In the genomic region with DNA sequence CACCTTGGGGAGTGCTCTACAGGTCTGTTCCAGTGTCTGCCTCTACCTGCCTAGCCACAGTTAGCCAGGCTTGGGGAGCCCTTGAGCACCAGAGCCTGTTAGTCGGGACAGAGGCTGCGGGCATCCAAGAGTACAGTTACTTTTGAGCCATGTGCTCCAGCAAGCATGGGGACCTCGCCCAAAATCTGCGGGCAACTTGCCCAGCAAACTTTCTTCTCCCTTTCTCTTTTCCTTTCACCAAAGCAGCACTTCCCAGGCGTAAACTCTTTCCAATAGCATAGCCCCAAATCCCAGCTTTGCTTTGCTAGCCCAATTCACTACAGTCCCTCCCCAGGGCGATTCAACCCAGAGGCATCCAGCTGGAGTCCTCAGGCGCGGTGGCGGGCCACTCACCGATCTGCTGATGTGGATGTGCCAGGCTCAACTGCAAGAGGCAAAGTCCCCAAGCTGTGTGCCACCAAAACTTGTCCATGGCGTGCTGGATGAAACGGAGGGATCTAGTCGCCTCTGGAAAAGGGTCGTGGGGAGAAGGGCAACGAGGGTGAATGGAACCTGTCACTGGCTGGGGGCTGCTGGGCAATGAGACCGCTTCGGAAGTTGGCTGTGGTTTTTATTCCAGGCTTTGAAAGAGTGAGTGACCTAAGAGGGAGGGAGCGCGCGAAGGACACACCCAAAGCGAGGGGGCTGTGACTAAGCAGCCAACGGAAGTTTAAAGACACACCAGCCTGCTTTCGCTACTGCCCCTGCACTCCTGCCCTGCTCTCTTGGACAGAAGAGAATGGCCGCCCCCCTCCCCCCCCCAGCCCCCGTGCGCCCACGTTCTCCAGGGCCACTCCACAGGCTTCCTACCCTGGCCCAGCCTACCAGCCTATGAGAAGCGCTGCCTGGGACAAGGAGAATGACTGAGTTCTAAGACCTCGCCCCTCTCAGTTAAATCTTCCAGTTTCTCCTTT, we compare ENCODE assay signal across 8 mouse cellular contexts. TPM values are rescaled to one million over a fixed set of nuclear protein-coding genes. Genes with fewer than 3 reads are reported as not detected.
DNase-seq lines count a peak whose midpoint lies in the region; ATAC-seq and TF ChIP-seq lines count a peak whose summit lies in the region.

Gene Cd44 (minus strand): TSS at position 791 of the 953 bp plus-strand sequence.

- no peaks in the 10 kb centered on the region for H3K36me3 ChIP-seq in erythroblast, embryonic 14.5 days (ENCODE audit: control insufficient read depth)
- H3K36me3 ChIP-seq in heart, postnatal 0 days (replicated peaks; ENCODE audit: control insufficient read depth, insufficient read depth, low read length) = no peaks in the 10 kb centered on the region
- peaks cover 23% of the 10 kb centered on the region for H3K36me3 ChIP-seq in megakaryocyte, embryonic 14.5 days (replicated peaks; ENCODE audit: low read length)

- no peak for TF ChIP-seq EP300 in heart, postnatal 0 days (IDR thresholded peaks at IDR 0.05; ENCODE audit: low read depth)

- peak within 1 kb of the TSS; percentile 80 for H3K4me3 ChIP-seq in erythroblast, embryonic 14.5 days (replicated peaks)
- peak within 1 kb of the TSS; percentile 62 for H3K4me3 ChIP-seq in heart, postnatal 0 days (ENCODE audit: low read depth, low read length)
- peak within 1 kb of the TSS; percentile 99 for H3K4me3 ChIP-seq in megakaryocyte, embryonic 14.5 days (replicated peaks)

- peak within 1 kb of the TSS; percentile 67 for H3K27ac ChIP-seq in heart, postnatal 0 days (ENCODE audit: low read depth)

- H3K9me3 ChIP-seq in erythroblast, embryonic 14.5 days (ENCODE audit: control insufficient read depth, low read length) = no peaks in the 10 kb centered on the region
- H3K9me3 ChIP-seq in heart, postnatal 0 days (replicated peaks; ENCODE audit: control insufficient read depth, low read length) = no peaks in the 10 kb centered on the region
- no peaks in the 10 kb centered on the region for H3K9me3 ChIP-seq in megakaryocyte, embryonic 14.5 days

- peak within 1 kb of the TSS; percentile 67 for H3K9ac ChIP-seq in heart, postnatal 0 days (replicated peaks; ENCODE audit: low read depth, low read length)

- peak; percentile 77 for ATAC-seq in CD4-positive, CD25-positive, alpha-beta regulatory T cell, adult 4 months
- ATAC-seq in heart, postnatal 0 days (ENCODE audit: insufficient read depth, low read depth) = peak; percentile 89

- peaks cover 51% of the 10 kb centered on the region for H3K4me1 ChIP-seq in erythroblast, embryonic 14.5 days (ENCODE audit: control insufficient read depth)
- peaks cover 25% of the 10 kb centered on the region; the same call in 1 of the 2 replicates for H3K4me1 ChIP-seq in heart, postnatal 0 days (ENCODE audit: control insufficient read depth, insufficient read depth)
- peaks cover 41% of the 10 kb centered on the region for H3K4me1 ChIP-seq in megakaryocyte, embryonic 14.5 days

- peak; percentile 82 to 94 for DNase-seq in adrenal gland, adult (ENCODE audit: inconsistent age in 2 of 2, low spot score in 1 of 2)
- DNase-seq in heart, postnatal 0 days (ENCODE audit: low spot score) = peak; percentile 79
- DNase-seq in kidney, postnatal 25 days = peak; percentile 25 to 44
- DNase-seq in right cerebral cortex, postnatal 25 days = peak; percentile 8
- no peak for DNase-seq in MN1 (ENCODE audit: low spot score)

- WGBS in heart, postnatal 0 days = 1% methylated on average over 29 of the region's 29 CpGs

- H3K27me3 ChIP-seq in erythroblast, embryonic 14.5 days (ENCODE audit: control insufficient read depth) = no peaks in the 10 kb centered on the region
- peaks cover 4% of the 10 kb centered on the region; the same call in 1 of the 2 replicates for H3K27me3 ChIP-seq in heart, postnatal 0 days (ENCODE audit: control insufficient read depth, insufficient read depth, low read length)
- H3K27me3 ChIP-seq in megakaryocyte, embryonic 14.5 days (replicated peaks) = peaks cover 3% of the 10 kb centered on the region

- peak within 1 kb of the TSS; percentile 80 for H3K4me2 ChIP-seq in heart, postnatal 0 days (ENCODE audit: low read depth, low read length)

- no peak for TF ChIP-seq CTCF in heart, postnatal 0 days (IDR thresholded peaks at IDR 0.05; ENCODE audit: low read depth)

RNA-seq across cellular contexts. Expression of gene Cd44, which starts in this region (rescaled TPM):
- polyA plus RNA-seq in CD4-positive, CD25-positive, alpha-beta regulatory T cell, adult 4 months (2017; shearing (Covaris generic)) = 10 to 100 TPM; 77.5 to 92.7 TPM
- polyA plus RNA-seq in erythroblast, embryonic 14.5 days (2012) = 0.08 and 0.09 TPM in 2 replicates
- 12.5 and 25.8 TPM in 2 replicates for total RNA-seq in heart, postnatal 0 days (2014; rRNA removed; ENCODE audit: low replicate concordance)
- polyA plus RNA-seq in heart, postnatal 0 days (2015; fragmentation: Nextera tagmentation; extraction: Ambion mirVana) = 7.4 and 9.3 TPM in 2 replicates
- polyA plus RNA-seq in megakaryocyte, embryonic 14.5 days (2012; ENCODE audit: insufficient read depth, low replicate concordance) = 3.1 and 10.6 TPM in 2 replicates
